Mouse (Mus musculus) T-cell, adult 2 months (primary cell): ENCODE measurements around the gene Lrrfip1.
A peak's percentile ranks its signal among the peaks of the same experiment; 100 is the strongest.

Source experiments
- DNase-seq: peaks from one replicate; pipeline ENCODE4 v3.0.0; 2022; ENCODE audit warnings: low spot score

The Lrrfip1 gene

GRCm38 (mm10) chr1:91056416-91056815 is 57.9 kb downstream of the Lrrfip1 start:
- DNase-seq: peak; percentile 34

- DNase-seq: peak; percentile 89
Observed at GRCm38 (mm10) chr1:91057311-91058245, 59.0 kb downstream of the Lrrfip1 start.

- DNase-seq: no peak
Observed at GRCm38 (mm10) chr1:91058251-91058650, 59.7 kb downstream of the Lrrfip1 start.

- DNase-seq: no peak
Observed at GRCm38 (mm10) chr1:91059792-91060604, 61.5 kb downstream of the Lrrfip1 start.

- DNase-seq: no peak
Observed at GRCm38 (mm10) chr1:91061105-91061504, 62.6 kb downstream of the Lrrfip1 start.

- peak; percentile 82 for DNase-seq
Observed at GRCm38 (mm10) chr1:91062363-91062762, 63.8 kb downstream of the Lrrfip1 start.

- no peak for DNase-seq
Observed at GRCm38 (mm10) chr1:91064053-91064452, 65.5 kb downstream of the Lrrfip1 start.

- peak; percentile 85 for DNase-seq
Observed at GRCm38 (mm10) chr1:91064903-91065525, 66.5 kb downstream of the Lrrfip1 start.

GRCm38 (mm10) chr1:91066061-91066460 is 67.5 kb downstream of the Lrrfip1 start:
- no peak for DNase-seq

- DNase-seq: no peak
Observed at GRCm38 (mm10) chr1:91066599-91066998, 68.1 kb downstream of the Lrrfip1 start.

- no peak for DNase-seq
Observed at GRCm38 (mm10) chr1:91067716-91068115, 69.2 kb downstream of the Lrrfip1 start.

- DNase-seq: no peak
Observed at GRCm38 (mm10) chr1:91069575-91069974, 71.0 kb downstream of the Lrrfip1 start.

GRCm38 (mm10) chr1:91070547-91070946 is 72.0 kb downstream of the Lrrfip1 start:
- DNase-seq: no peak

- no peak for DNase-seq
Observed at GRCm38 (mm10) chr1:91071671-91072290, 73.2 kb downstream of the Lrrfip1 start.

- DNase-seq: no peak
Observed at GRCm38 (mm10) chr1:91076946-91077345, 78.4 kb downstream of the Lrrfip1 start.

- DNase-seq: no peak
Observed at GRCm38 (mm10) chr1:91077456-91077855, 78.9 kb downstream of the Lrrfip1 start.

GRCm38 (mm10) chr1:91077980-91078379 is 79.4 kb downstream of the Lrrfip1 start:
- DNase-seq: no peak

- DNase-seq: no peak
Observed at GRCm38 (mm10) chr1:91079740-91080422, 81.3 kb downstream of the Lrrfip1 start.

- peak; percentile 41 for DNase-seq
Observed at GRCm38 (mm10) chr1:91080423-91080749, 81.8 kb downstream of the Lrrfip1 start.

GRCm38 (mm10) chr1:91084374-91084773 is 85.8 kb downstream of the Lrrfip1 start:
- DNase-seq: no peak

GRCm38 (mm10) chr1:91085009-91085408 is 86.5 kb downstream of the Lrrfip1 start:
- DNase-seq: no peak
